Mouse (Mus musculus): ENCODE measurements around the gene Cog1. TPM values are rescaled to one million over a fixed set of nuclear protein-coding genes. Genes with fewer than 3 reads are reported as not detected.
A peak's percentile ranks its signal among the peaks of the same experiment; 100 is the strongest.

Cog1 gene
- polyA plus RNA-seq, 1 experiment = 15.6 TPM

DNA sequence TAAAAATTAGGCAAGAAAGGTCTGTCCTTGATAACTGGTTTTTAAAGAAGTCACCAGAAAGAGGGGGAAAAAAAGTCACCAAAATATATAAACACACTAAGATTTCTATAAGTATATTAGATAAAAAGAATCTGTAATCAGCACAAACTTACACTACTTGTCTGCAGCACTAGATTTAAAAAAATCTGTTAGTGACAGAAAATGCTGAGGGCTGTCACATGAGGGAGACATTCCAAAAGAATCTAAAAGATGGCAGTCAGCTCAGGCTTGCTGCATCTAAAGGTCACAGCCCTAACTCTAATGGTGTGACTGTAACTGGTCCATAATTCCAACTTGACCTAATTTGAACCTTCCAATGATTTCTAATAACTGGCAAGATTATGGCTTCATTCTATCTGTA lies 33.0 kb downstream of the Cog1 start:
- Histone ChIP-seq H3K27me3 (ENCODE audit: control insufficient read depth, insufficient read depth, low read length, poor library complexity, severe bottlenecking) (no peaks in the 10 kb centered on the region), H3K4me3 (ENCODE audit: low read depth, low read length) (no peak overlapping the region), H3K27ac (ENCODE audit: insufficient read depth, low read length) (no peak overlapping the region), H3K36me3 (ENCODE audit: control insufficient read depth, insufficient read depth, low read length, poor library complexity, severe bottlenecking) (peaks cover 2% of the 10 kb centered on the region; the same call in 1 of the 2 replicates), H3K9me3 (replicated peaks; ENCODE audit: control insufficient read depth, insufficient read depth, low read length, poor library complexity, severe bottlenecking) (no peaks in the 10 kb centered on the region), H3K4me1 (ENCODE audit: control insufficient read depth, insufficient read depth, low read length) (peaks cover 2% of the 10 kb centered on the region), H3K9ac (ENCODE audit: low read depth, poor library complexity, severe bottlenecking) (no peak overlapping the region)
- TF ChIP-seq POLR2A (IDR thresholded peaks at IDR 0.05; ENCODE audit: insufficient read depth, low read length) (no peak), EP300 (IDR thresholded peaks at IDR 0.05; ENCODE audit: insufficient read depth, low read depth, low read length) (no peak)

DNA sequence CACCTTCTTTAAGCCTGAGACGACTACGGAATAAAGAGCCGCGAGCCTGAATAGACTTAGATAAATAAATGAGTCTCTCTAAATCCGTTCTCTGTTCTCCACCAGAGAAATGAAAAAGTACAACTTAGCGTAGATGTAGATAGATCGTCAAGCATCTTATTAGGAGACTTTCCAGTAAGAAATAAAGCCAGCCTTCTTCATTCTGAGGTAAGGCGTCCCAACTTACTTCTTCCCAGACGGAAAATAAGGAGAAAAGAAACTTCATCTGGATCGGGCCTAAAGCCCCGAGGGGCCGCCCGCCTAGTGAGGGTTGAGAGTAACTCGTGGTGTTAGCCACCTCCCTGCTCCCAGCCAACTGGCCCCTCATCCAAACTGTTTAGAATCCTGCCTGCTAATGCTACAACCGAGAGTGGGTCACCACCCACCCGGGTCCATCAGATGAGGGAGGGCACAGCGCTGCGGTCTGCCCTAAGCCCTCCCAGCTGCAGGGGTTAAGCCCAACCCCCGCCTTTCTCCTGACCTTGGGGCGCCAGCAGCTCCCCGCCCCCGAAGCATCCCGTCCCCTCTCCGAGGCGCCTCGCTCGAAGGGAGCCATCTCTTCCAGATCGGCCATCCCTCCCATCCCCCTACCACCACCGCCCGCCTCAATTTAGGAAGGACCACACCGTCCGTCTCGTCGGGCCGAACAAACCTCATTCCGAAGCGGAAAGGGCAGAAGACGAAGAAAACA lies 34.1 kb downstream of the Cog1 start:
- TF ChIP-seq EP300 (IDR thresholded peaks at IDR 0.05; ENCODE audit: insufficient read depth, low read depth, low read length) (no peak), POLR2A (IDR thresholded peaks at IDR 0.05; ENCODE audit: insufficient read depth, low read length) (no peak), CTCF (IDR thresholded peaks at IDR 0.05; ENCODE audit: low read depth, low read length) (no peak)
- peaks cover 2% of the 10 kb centered on the region for H3K4me1 ChIP-seq (ENCODE audit: control insufficient read depth, insufficient read depth, low read length)

GRCm38 (mm10) chr11:113683627-113683956 lies 34.6 kb downstream of the Cog1 start:
- peaks cover 2% of the 10 kb centered on the region for H3K4me1 ChIP-seq (ENCODE audit: control insufficient read depth, insufficient read depth, low read length)
- H3K4me3 ChIP-seq (ENCODE audit: low read depth, low read length) = peak overlapping the region; percentile 97
- H3K27ac ChIP-seq (ENCODE audit: insufficient read depth, low read length) = peak overlapping the region; percentile 78
- peaks cover 9% of the 10 kb centered on the region for H3K36me3 ChIP-seq (ENCODE audit: control insufficient read depth, insufficient read depth, low read length, poor library complexity, severe bottlenecking)
- no peaks in the 10 kb centered on the region for H3K9me3 ChIP-seq (replicated peaks; ENCODE audit: control insufficient read depth, insufficient read depth, low read length, poor library complexity, severe bottlenecking)
- no peak for TF ChIP-seq CTCF (IDR thresholded peaks at IDR 0.05; ENCODE audit: low read depth, low read length)
- TF ChIP-seq EP300 (IDR thresholded peaks at IDR 0.05; ENCODE audit: insufficient read depth, low read depth, low read length) = no peak
- TF ChIP-seq POLR2A (IDR thresholded peaks at IDR 0.05; ENCODE audit: insufficient read depth, low read length) = no peak
- H3K9ac ChIP-seq (ENCODE audit: low read depth, poor library complexity, severe bottlenecking) = peak overlapping the region; percentile 86
- no peaks in the 10 kb centered on the region for H3K27me3 ChIP-seq (ENCODE audit: control insufficient read depth, insufficient read depth, low read length, poor library complexity, severe bottlenecking)

More for the DNA sequence above, 34.1 kb downstream of the Cog1 start:
- Histone ChIP-seq H3K9me3 (replicated peaks; ENCODE audit: control insufficient read depth, insufficient read depth, low read length, poor library complexity, severe bottlenecking) (no peaks in the 10 kb centered on the region), H3K27me3 (ENCODE audit: control insufficient read depth, insufficient read depth, low read length, poor library complexity, severe bottlenecking) (no peaks in the 10 kb centered on the region), H3K9ac (ENCODE audit: low read depth, poor library complexity, severe bottlenecking) (peak overlapping the region; percentile 86), H3K27ac (ENCODE audit: insufficient read depth, low read length) (peak overlapping the region; percentile 78), H3K4me3 (ENCODE audit: low read depth, low read length) (peak overlapping the region; percentile 97), H3K36me3 (ENCODE audit: control insufficient read depth, insufficient read depth, low read length, poor library complexity, severe bottlenecking) (peaks cover 4% of the 10 kb centered on the region)

- Histone ChIP-seq H3K9ac (ENCODE audit: low read depth, poor library complexity, severe bottlenecking) (peak within 1 kb of the TSS; percentile 86), H3K27ac (ENCODE audit: insufficient read depth, low read length) (peak within 1 kb of the TSS; percentile 78), H3K4me3 (ENCODE audit: low read depth, low read length) (peak within 1 kb of the TSS; percentile 97), H3K36me3 (ENCODE audit: control insufficient read depth, insufficient read depth, low read length, poor library complexity, severe bottlenecking) (peaks cover 14% of the 10 kb centered on the region), H3K4me1 (ENCODE audit: control insufficient read depth, insufficient read depth, low read length) (peaks cover 2% of the 10 kb centered on the region), H3K27me3 (ENCODE audit: control insufficient read depth, insufficient read depth, low read length, poor library complexity, severe bottlenecking) (no peaks in the 10 kb centered on the region), H3K9me3 (replicated peaks; ENCODE audit: control insufficient read depth, insufficient read depth, low read length, poor library complexity, severe bottlenecking) (no peaks in the 10 kb centered on the region)
- TF ChIP-seq CTCF (IDR thresholded peaks at IDR 0.05; ENCODE audit: low read depth, low read length) = no peak
- no peak for TF ChIP-seq EP300 (IDR thresholded peaks at IDR 0.05; ENCODE audit: insufficient read depth, low read depth, low read length)
- TF ChIP-seq POLR2A (IDR thresholded peaks at IDR 0.05; ENCODE audit: insufficient read depth, low read length) = no peak
Observed at GRCm38 (mm10) chr11:113683957-113684706, 35.2 kb downstream of the Cog1 start, which contains the start of the genes Fam104a and D11Wsu47e. Gene Fam104a, minus strand, starts transcription at chr11:113684155. Gene D11Wsu47e, plus strand, starts transcription at chr11:113684412.

GRCm38 (mm10) chr11:113684707-113685426 lies 35.9 kb downstream of the Cog1 start:
- Histone ChIP-seq H3K27me3 (ENCODE audit: control insufficient read depth, insufficient read depth, low read length, poor library complexity, severe bottlenecking) (no peaks in the 10 kb centered on the region), H3K36me3 (ENCODE audit: control insufficient read depth, insufficient read depth, low read length, poor library complexity, severe bottlenecking) (peaks cover 21% of the 10 kb centered on the region), H3K4me3 (ENCODE audit: low read depth, low read length) (peak overlapping the region; percentile 94), H3K9ac (ENCODE audit: low read depth, poor library complexity, severe bottlenecking) (peak overlapping the region; percentile 86), H3K9me3 (replicated peaks; ENCODE audit: control insufficient read depth, insufficient read depth, low read length, poor library complexity, severe bottlenecking) (no peaks in the 10 kb centered on the region), H3K27ac (ENCODE audit: insufficient read depth, low read length) (no peak overlapping the region), H3K4me1 (ENCODE audit: control insufficient read depth, insufficient read depth, low read length) (no peaks in the 10 kb centered on the region)
- TF ChIP-seq CTCF (IDR thresholded peaks at IDR 0.05; ENCODE audit: low read depth, low read length) (no peak), POLR2A (IDR thresholded peaks at IDR 0.05; ENCODE audit: insufficient read depth, low read length) (no peak), EP300 (IDR thresholded peaks at IDR 0.05; ENCODE audit: insufficient read depth, low read depth, low read length) (no peak)

Measured in ES-Bruce4 (cell line).